8 mouse cellular contexts compared by ENCODE assay signal in genomic region chr4:45964771-45965439, GRCm38 (mm10). TPM values are rescaled to one million over a fixed set of nuclear protein-coding genes. Genes with fewer than 3 reads are reported as not detected.
DNase-seq lines count a peak whose midpoint lies in the region; ATAC-seq and TF ChIP-seq lines count a peak whose summit lies in the region.

Gene Tdrd7 (plus strand): TSS chr4:45965334.

- H3K9ac ChIP-seq in heart, embryonic 13.5 days = peak within 1 kb of the TSS; percentile 24
- H3K9ac ChIP-seq in lung, embryonic 15.5 days = no peak within 1 kb of the TSS

- H3K27me3 ChIP-seq in heart, embryonic 13.5 days (replicated peaks) = no peaks in the 10 kb centered on the region
- no peaks in the 10 kb centered on the region for H3K27me3 ChIP-seq in lung, embryonic 15.5 days
- no peaks in the 10 kb centered on the region for H3K27me3 ChIP-seq in small intestine, adult 2 months (ENCODE audit: control insufficient read depth, insufficient read depth, low read length)

- peak within 1 kb of the TSS; percentile 67 for H3K27ac ChIP-seq in heart, embryonic 13.5 days (replicated peaks)
- peak within 1 kb of the TSS; percentile 66 for H3K27ac ChIP-seq in lung, embryonic 15.5 days
- H3K27ac ChIP-seq in small intestine, adult 2 months (ENCODE audit: insufficient read depth, low read depth, low read length) = peak within 1 kb of the TSS; percentile 94

- 21% methylated on average over 10 of the region's 10 CpGs for WGBS in heart, embryonic 13.5 days
- WGBS in lung, embryonic 15.5 days = 31% methylated on average over 10 of the region's 10 CpGs
- WGBS in small intestine, adult 2 months = 19% methylated on average over 10 of the region's 10 CpGs

- TF ChIP-seq POLR2A in small intestine, adult 2 months (IDR thresholded peaks at IDR 0.05; ENCODE audit: low read depth, low read length) = no peak

- ATAC-seq in heart, embryonic 13.5 days (ENCODE audit: extremely low read depth, insufficient number of reproducible peaks, low FRiP score, low TSS enrichment) = peak; percentile 55
- peak; percentile 77 for ATAC-seq in lung, embryonic 15.5 days (ENCODE audit: borderline replicate concordance, extremely low read depth, low FRiP score, low TSS enrichment)

- DNase-seq in urinary bladder, adult 2 months (ENCODE audit: low spot score) = no peak
- no peak for DNase-seq in urinary bladder, postnatal 10 days (ENCODE audit: low spot score)
- DNase-seq in kidney, postnatal 25 days = peak; percentile 64 to 65
- DNase-seq in spleen, postnatal 10 days (ENCODE audit: low spot score in 2 of 2) = no peak
- DNase-seq in thymus, postnatal 0 days (ENCODE audit: low spot score) = no peak

- peak within 1 kb of the TSS; percentile 43 for H3K4me3 ChIP-seq in heart, embryonic 13.5 days
- H3K4me3 ChIP-seq in lung, embryonic 15.5 days = no peak within 1 kb of the TSS
- H3K4me3 ChIP-seq in small intestine, adult 2 months (ENCODE audit: low read depth, low read length) = peak within 1 kb of the TSS; percentile 41

- no peaks in the 10 kb centered on the region for H3K36me3 ChIP-seq in heart, embryonic 13.5 days
- no peaks in the 10 kb centered on the region for H3K36me3 ChIP-seq in lung, embryonic 15.5 days
- no peaks in the 10 kb centered on the region for H3K36me3 ChIP-seq in small intestine, adult 2 months (ENCODE audit: control insufficient read depth, insufficient read depth, low read length)

- H3K9me3 ChIP-seq in heart, embryonic 13.5 days = no peaks in the 10 kb centered on the region
- H3K9me3 ChIP-seq in lung, embryonic 15.5 days = no peaks in the 10 kb centered on the region

- H3K4me2 ChIP-seq in heart, embryonic 13.5 days = peak within 1 kb of the TSS; percentile 69
- H3K4me2 ChIP-seq in lung, embryonic 15.5 days = peak within 1 kb of the TSS; percentile 34

- peaks cover 45% of the 10 kb centered on the region for H3K4me1 ChIP-seq in heart, embryonic 13.5 days
- peaks cover 26% of the 10 kb centered on the region for H3K4me1 ChIP-seq in lung, embryonic 15.5 days
- H3K4me1 ChIP-seq in small intestine, adult 2 months (ENCODE audit: control insufficient read depth, insufficient read depth, insufficient read length, low read length) = peaks cover 34% of the 10 kb centered on the region

- no peak for TF ChIP-seq CTCF in small intestine, adult 2 months (IDR thresholded peaks at IDR 0.05; ENCODE audit: extremely low read depth, insufficient read length, insufficient replicate concordance, low read depth, low read length)

RNA-seq across cellular contexts. Expression of gene Tdrd7, which starts in this region (rescaled TPM):
- 30.6 and 31.7 TPM in 2 replicates for polyA plus RNA-seq in urinary bladder, adult 2 months (2012; rRNA removed)
- polyA plus RNA-seq in heart, embryonic 13.5 days (2015; fragmentation: Nextera tagmentation; extraction: Ambion mirVana) = 13.0 and 14.3 TPM in 2 replicates
- 17.1 and 17.9 TPM in 2 replicates for polyA plus RNA-seq in lung, embryonic 15.5 days (2015; fragmentation: Nextera tagmentation; extraction: Ambion mirVana)
- 8.7 and 21.9 TPM in 2 replicates for polyA plus RNA-seq in small intestine, adult 2 months (2012; rRNA removed)
- polyA plus RNA-seq in thymus, postnatal 0 days (2015; fragmentation: Nextera tagmentation; extraction: Ambion mirVana) = 8.8 and 9.2 TPM in 2 replicates

Comparison
In these comparisons a context has a peak if more than half of its experiments do, and no peak if none do; other contexts are left out.
1. DNase-seq: peak in kidney, postnatal 25 days (2 of 2); none in urinary bladder, adult 2 months (single experiment), urinary bladder, postnatal 10 days (single experiment), spleen, postnatal 10 days (0 of 2) and thymus, postnatal 0 days (single experiment).
2. Peak in every context shown above with its lines, with median percentiles within 50 percentile points of each other: H3K27ac ChIP-seq.